Mouse (Mus musculus) lung, embryonic 14.5 days (tissue): Measurements from ENCODE around the gene Vav2. TPM values are rescaled to one million over a fixed set of nuclear protein-coding genes. Genes with fewer than 3 reads are reported as not detected.

Experiments used
- ATAC-seq: fragments of 200-750 bp; cut with Nextera tagmentation; 2 replicates; pipeline ENCODE4 v1.8.0; 2017; ENCODE audit warnings: mild to moderate bottlenecking, moderate TSS enrichment, moderate library complexity; ENCODE audit not compliant: insufficient read depth
- DNase-seq: peaks from one replicate; pipeline ENCODE4 v3.0.0-alpha.2; 2015
- H3K27ac ChIP-seq: fragments of 300-500 bp; sonication (generic); 2 replicates; pipeline ENCODE4 v1.5.1; 2014; ENCODE audit warnings: low read depth, mild to moderate bottlenecking, moderate library complexity
- H3K27me3 ChIP-seq: fragments of 300-500 bp; sonication (generic); 2 replicates; pipeline ENCODE4 v1.6.1; 2014; ENCODE audit warnings: low read length, control low read depth; ENCODE audit not compliant: insufficient read depth
- H3K36me3 ChIP-seq: fragments of 300-500 bp; sonication (generic); 2 replicates; pipeline ENCODE4 v1.6.1; 2014; ENCODE audit warnings: control low read depth; ENCODE audit not compliant: insufficient read depth
- H3K4me1 ChIP-seq: fragments of 300-500 bp; sonication (generic); 2 replicates; pipeline ENCODE4 v1.6.1; 2014; ENCODE audit warnings: antibody characterized with exemption, control low read depth; ENCODE audit not compliant: insufficient read depth
- H3K4me2 ChIP-seq: fragments of 300-500 bp; sonication (generic); 2 replicates; pipeline ENCODE4 v1.6.1; 2014; ENCODE audit warnings: mild to moderate bottlenecking
- H3K4me3 ChIP-seq: fragments of 300-500 bp; sonication (generic); 2 replicates; pipeline ENCODE4 v1.5.1; 2014; ENCODE audit warnings: low read depth, low read length
- H3K9ac ChIP-seq: fragments of 300-500 bp; sonication (generic); 2 replicates; pipeline ENCODE4 v1.6.1; 2014
- H3K9me3 ChIP-seq: fragments of 300-500 bp; sonication (generic); 2 replicates; pipeline ENCODE4 v1.6.1; 2016; ENCODE audit warnings: low read depth, low read length, control low read depth
- CTCF ChIP-seq: IDR thresholded peaks from 2 replicates; pipeline ENCODE4 v1.5.1; 2016; ENCODE audit warnings: antibody characterized with exemption, low read depth
- WGBS: fragments of 180-500 bp; shearing (Covaris S2); extraction: QIAGEN DNeasy Blood & Tissue Kit; methylation state at CpG from one replicate; pipeline ENCODE4 v1.1.7; 2014; 5-methylcytosine and 5-hydroxymethylcytosine counted together
- polyA plus RNA-seq: library from polyadenylated mRNA; unstranded; fragments of >200 nt; fragmentation: Nextera tagmentation; extraction: Ambion mirVana; gene quantifications from 2 replicates; pipeline ENCODE4 v1.2.1, GENCODE M21; 2014

Gene Vav2
- polyA plus RNA-seq, 1 experiment from 2014 or later: 8.6 TPM

GRCm38 (mm10) chr2:27334816-27335215 lies 92.0 kb downstream of the Vav2 start:
- Histone ChIP-seq H3K4me2 (no peak overlapping the region), H3K9ac (no peak overlapping the region), H3K27ac (no peak overlapping the region), H3K36me3 (0 out of 2 replicates have a peak, but pooled peaks cover 2% of the 10 kb centered on the region), H3K4me3 (no peak overlapping the region), H3K27me3 (no peaks in the 10 kb centered on the region), H3K9me3 (no peaks in the 10 kb centered on the region), H3K4me1 (no peaks in the 10 kb centered on the region)
- no peak for TF ChIP-seq CTCF
- 71% methylated on average over 4 of the region's 4 CpGs for WGBS
- ATAC-seq: no peak
- DNase-seq: peak; percentile 61

- no peak overlapping the region for H3K4me2 ChIP-seq
- no peak for DNase-seq
- peaks cover 15% of the 10 kb centered on the region for H3K4me1 ChIP-seq
- H3K9ac ChIP-seq: no peak overlapping the region
- H3K9me3 ChIP-seq: no peaks in the 10 kb centered on the region
- no peaks in the 10 kb centered on the region for H3K27me3 ChIP-seq
- ATAC-seq: no peak
- WGBS: 72% methylated on average over 5 of the region's 5 CpGs
- 0 out of 2 replicates have a peak, but pooled peaks cover 2% of the 10 kb centered on the region for H3K36me3 ChIP-seq
- TF ChIP-seq CTCF: no peak
- H3K27ac ChIP-seq: no peak overlapping the region
- no peak overlapping the region for H3K4me3 ChIP-seq
Measured at GRCm38 (mm10) chr2:27331560-27331959, 95.3 kb downstream of the Vav2 start.

GRCm38 (mm10) chr2:27330446-27330845 lies 96.4 kb downstream of the Vav2 start:
- no peak for DNase-seq
- Histone ChIP-seq H3K9ac (no peak overlapping the region), H3K4me1 (peaks cover 15% of the 10 kb centered on the region), H3K36me3 (no peaks in the 10 kb centered on the region), H3K4me3 (no peak overlapping the region), H3K27ac (no peak overlapping the region), H3K4me2 (no peak overlapping the region), H3K27me3 (no peaks in the 10 kb centered on the region), H3K9me3 (no peaks in the 10 kb centered on the region)
- WGBS: 72% methylated on average over 8 of the region's 8 CpGs
- TF ChIP-seq CTCF: no peak
- no peak for ATAC-seq

- ATAC-seq: no peak
- no peak overlapping the region for H3K27ac ChIP-seq
Measured at GRCm38 (mm10) chr2:27329386-27330060, 97.3 kb downstream of the Vav2 start.

GRCm38 (mm10) chr2:27328613-27329041 lies 98.2 kb downstream of the Vav2 start:
- no peaks in the 10 kb centered on the region for H3K36me3 ChIP-seq
- H3K27ac ChIP-seq: peak overlapping the region; percentile 39; the same call in 1 of the 2 replicates
- DNase-seq: peak; percentile 83
- no peak overlapping the region for H3K4me3 ChIP-seq
- ATAC-seq: peak; percentile 80
- peaks cover 21% of the 10 kb centered on the region for H3K4me1 ChIP-seq
- no peak overlapping the region for H3K4me2 ChIP-seq
- no peak overlapping the region for H3K9ac ChIP-seq
- H3K27me3 ChIP-seq: no peaks in the 10 kb centered on the region
- TF ChIP-seq CTCF: no peak
- H3K9me3 ChIP-seq: no peaks in the 10 kb centered on the region

More at GRCm38 (mm10) chr2:27329386-27330060, 97.3 kb downstream of the Vav2 start:
- Histone ChIP-seq H3K36me3 (no peaks in the 10 kb centered on the region), H3K27me3 (no peaks in the 10 kb centered on the region), H3K9ac (no peak overlapping the region), H3K4me3 (no peak overlapping the region), H3K9me3 (no peaks in the 10 kb centered on the region), H3K4me1 (peaks cover 18% of the 10 kb centered on the region), H3K4me2 (no peak overlapping the region)
- DNase-seq: no peak
- no peak for TF ChIP-seq CTCF
- 83% methylated on average over 10 of the region's 10 CpGs for WGBS

- H3K36me3 ChIP-seq: no peaks in the 10 kb centered on the region
- H3K27ac ChIP-seq: peak overlapping the region; percentile 39
- no peak for TF ChIP-seq CTCF
- DNase-seq (peak; percentile 64), ATAC-seq (peak; percentile 14; the same call in 1 of the 2 replicates)
- peaks cover 21% of the 10 kb centered on the region for H3K4me1 ChIP-seq
- no peak overlapping the region for H3K4me2 ChIP-seq
- H3K4me3 ChIP-seq: no peak overlapping the region
- no peak overlapping the region for H3K9ac ChIP-seq
- no peaks in the 10 kb centered on the region for H3K9me3 ChIP-seq
- WGBS: 55% methylated on average over 4 of the region's 4 CpGs
- H3K27me3 ChIP-seq: no peaks in the 10 kb centered on the region
Measured at GRCm38 (mm10) chr2:27327886-27328285, 98.9 kb downstream of the Vav2 start.

GRCm38 (mm10) chr2:27327076-27327475 lies 99.8 kb downstream of the Vav2 start:
- WGBS: 30% methylated on average over 6 of the region's 6 CpGs
- peak; percentile 48 for DNase-seq
- H3K9ac ChIP-seq: no peak overlapping the region

More at GRCm38 (mm10) chr2:27327076-27327475, 99.8 kb downstream of the Vav2 start:
- no peak for ATAC-seq
- H3K27ac ChIP-seq: peak overlapping the region; percentile 13; the same call in 1 of the 2 replicates
- H3K27me3 ChIP-seq: no peaks in the 10 kb centered on the region
- H3K36me3 ChIP-seq: no peaks in the 10 kb centered on the region
- TF ChIP-seq CTCF: no peak
- no peaks in the 10 kb centered on the region for H3K9me3 ChIP-seq
- no peak overlapping the region for H3K4me2 ChIP-seq
- H3K4me1 ChIP-seq: peaks cover 21% of the 10 kb centered on the region
- H3K4me3 ChIP-seq: no peak overlapping the region
